Mouse (Mus musculus): ENCODE measurements around the gene Ppp1r36.

DNA sequence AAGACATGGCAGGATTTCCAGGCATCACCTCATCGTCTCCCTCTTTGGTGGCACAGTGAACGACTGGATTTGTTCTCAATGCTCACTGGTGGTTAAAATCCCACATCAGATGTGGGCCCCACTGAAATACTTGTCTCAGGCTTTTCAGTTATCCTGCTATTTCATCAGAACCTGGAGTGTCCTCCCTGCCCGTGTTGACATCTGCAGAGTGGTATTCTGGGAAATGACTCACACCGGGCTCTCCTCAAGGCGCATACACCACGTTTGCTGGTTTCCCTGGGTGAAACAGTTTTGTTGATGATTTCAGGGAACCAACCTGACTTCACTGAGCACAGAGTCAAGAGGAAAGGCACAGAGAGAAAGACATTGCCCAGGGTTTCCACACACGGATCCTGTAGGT is 49.9 kb downstream of the Ppp1r36 start:
- no peak for TF ChIP-seq CTCF (IDR thresholded peaks at IDR 0.05; ENCODE audit: control insufficient read depth, insufficient read depth, low read length)
- no peak for TF ChIP-seq POLR2A (IDR thresholded peaks at IDR 0.05; ENCODE audit: borderline replicate concordance, control insufficient read depth, low read depth, low read length)

Measured in bone marrow, adult 2 months (tissue).